Mouse (Mus musculus): ENCODE results near the gene D630039A03Rik.

GRCm38 (mm10) chr4:57879137-57879536, 37.0 kb downstream of the D630039A03Rik start:
- no peak for TF ChIP-seq CTCF (IDR thresholded peaks at IDR 0.05; ENCODE audit: low read depth)
- TF ChIP-seq EP300 (IDR thresholded peaks at IDR 0.05; ENCODE audit: low read depth): no peak

All from liver, postnatal 0 days (tissue).